Mouse (Mus musculus) limb, embryonic 11.5 days (tissue): ENCODE data around the gene Slc22a8. TPM values are rescaled to one million over a fixed set of nuclear protein-coding genes. Genes with fewer than 3 reads are reported as not detected.

Experiments used
- polyA plus RNA-seq: library from polyadenylated mRNA; unstranded; fragments of >200 nt; fragmentation: Nextera tagmentation; extraction: Ambion mirVana; gene quantifications from 2 replicates; pipeline ENCODE4 v1.2.1, GENCODE M21; 2014

Gene Slc22a8
- polyA plus RNA-seq, 1 experiment from 2014 or later, result not detected

Other genes with a start within 250 kb of the Slc22a8 start
- gene Slc22a30, start 186.1 kb upstream of the Slc22a8 start, polyA plus RNA-seq, result not detected in 2 replicates
- not detected in 2 replicates for gene Slc22a6, start 26.8 kb downstream of the Slc22a8 start, polyA plus RNA-seq
- gene Chrm1, start 72.5 kb downstream of the Slc22a8 start, polyA plus RNA-seq, result 0.15 and 0.27 TPM in 2 replicates
- 108 and 114 TPM in 2 replicates for gene Slc3a2, start 132.1 kb downstream of the Slc22a8 start, polyA plus RNA-seq
- gene Wdr74, start 144.6 kb downstream of the Slc22a8 start, polyA plus RNA-seq, result 92.9 and 100 TPM in 2 replicates
- gene 1700092M07Rik, start 149.5 kb downstream of the Slc22a8 start, polyA plus RNA-seq, result 0.99 and 1.8 TPM in 2 replicates
- 125 and 127 TPM in 2 replicates for gene Stx5a, start 150.2 kb downstream of the Slc22a8 start, polyA plus RNA-seq
- 228 and 247 TPM in 2 replicates for gene Nxf1, start 165.8 kb downstream of the Slc22a8 start, polyA plus RNA-seq
- gene Tmem223, start 179.7 kb downstream of the Slc22a8 start, polyA plus RNA-seq, result 183 and 204 TPM in 2 replicates
- 49.1 and 51.3 TPM in 2 replicates for gene Tmem179b, start 183.2 kb downstream of the Slc22a8 start, polyA plus RNA-seq
- 22.5 and 23.0 TPM in 2 replicates for gene Taf6l, start 195.2 kb downstream of the Slc22a8 start, polyA plus RNA-seq
- gene Polr2g, start 207.3 kb downstream of the Slc22a8 start, polyA plus RNA-seq, result 197 and 206 TPM in 2 replicates
- 4.8 and 5.0 TPM in 2 replicates for gene Zbtb3, start 211.3 kb downstream of the Slc22a8 start, polyA plus RNA-seq
- 63.3 and 67.1 TPM in 2 replicates for gene Ttc9c, start 228.1 kb downstream of the Slc22a8 start, polyA plus RNA-seq
- 6.9 and 8.0 TPM in 2 replicates for gene Hnrnpul2, start 228.8 kb downstream of the Slc22a8 start, polyA plus RNA-seq
- gene AC129217.1, start 238.5 kb downstream of the Slc22a8 start, polyA plus RNA-seq, result not detected in 2 replicates
- 34.1 and 35.0 TPM in 2 replicates for gene Bscl2, start 246.2 kb downstream of the Slc22a8 start, polyA plus RNA-seq
- gene Gng3, start 247.9 kb downstream of the Slc22a8 start, polyA plus RNA-seq, result 9.1 and 9.6 TPM in 2 replicates